Mouse (Mus musculus): ENCODE results near the gene Helz. TPM values are rescaled to one million over a fixed set of nuclear protein-coding genes. Genes with fewer than 3 reads are reported as not detected.
"Not testable (repeated sequence)": the region's sequence is repeated elsewhere in the genome, so short reads cannot be mapped to it uniquely, and the experiment has no call there.

Gene Helz
- polyA plus RNA-seq, 1 experiment from 2014 or later = 15.7 TPM

GRCm38 (mm10) chr11:107568466-107568995 is 20.8 kb downstream of the Helz start:
- WGBS = 97% methylated on average over 6 of the region's 6 CpGs

GRCm38 (mm10) chr11:107570891-107571290 is 23.2 kb downstream of the Helz start:
- H3K4me3 ChIP-seq; H3K4me2 ChIP-seq; H3K27me3 ChIP-seq; H3K9ac ChIP-seq; H3K27ac ChIP-seq (replicated peaks); ATAC-seq (ENCODE audit: low read depth); H3K9me3 ChIP-seq: not testable (repeated sequence)
- Histone ChIP-seq H3K36me3 (peaks cover 28% of the 10 kb centered on the region), H3K4me1 (replicated peaks) (peaks cover 14% of the 10 kb centered on the region)
- 77% methylated on average over 8 of the region's 8 CpGs for WGBS

More at GRCm38 (mm10) chr11:107568466-107568995, 20.8 kb downstream of the Helz start:
- H3K4me1 ChIP-seq (replicated peaks) = peaks cover 12% of the 10 kb centered on the region
- no peak for ATAC-seq (ENCODE audit: low read depth)
- no peak overlapping the region for H3K4me3 ChIP-seq
- no peak overlapping the region for H3K27ac ChIP-seq (replicated peaks)
- H3K9ac ChIP-seq = no peak overlapping the region
- no peaks in the 10 kb centered on the region for H3K27me3 ChIP-seq
- H3K36me3 ChIP-seq = peaks cover 13% of the 10 kb centered on the region
- no peaks in the 10 kb centered on the region for H3K9me3 ChIP-seq
- no peak overlapping the region for H3K4me2 ChIP-seq

GRCm38 (mm10) chr11:107571318-107571717 is 23.6 kb downstream of the Helz start:
- 98% methylated on average over 2 of the region's 2 CpGs for WGBS
- peaks cover 14% of the 10 kb centered on the region for H3K4me1 ChIP-seq (replicated peaks)
- no peak overlapping the region for H3K4me2 ChIP-seq
- H3K27me3 ChIP-seq = no peaks in the 10 kb centered on the region
- no peaks in the 10 kb centered on the region for H3K9me3 ChIP-seq
- no peak overlapping the region for H3K27ac ChIP-seq (replicated peaks)
- no peak overlapping the region for H3K9ac ChIP-seq
- H3K4me3 ChIP-seq = no peak overlapping the region
- peaks cover 29% of the 10 kb centered on the region for H3K36me3 ChIP-seq
- no peak for ATAC-seq (ENCODE audit: low read depth)

- Histone ChIP-seq H3K4me2 (no peak overlapping the region), H3K4me3 (no peak overlapping the region), H3K36me3 (peaks cover 34% of the 10 kb centered on the region), H3K9ac (no peak overlapping the region), H3K27ac (replicated peaks) (no peak overlapping the region), H3K4me1 (replicated peaks) (peaks cover 14% of the 10 kb centered on the region), H3K27me3 (no peaks in the 10 kb centered on the region), H3K9me3 (no peaks in the 10 kb centered on the region)
- no peak for ATAC-seq (ENCODE audit: low read depth)
- WGBS = 83% methylated on average over 3 of the region's 3 CpGs
Measured at GRCm38 (mm10) chr11:107572551-107572950, 24.8 kb downstream of the Helz start.

- Histone ChIP-seq H3K4me2 (no peak overlapping the region), H3K27ac (replicated peaks) (no peak overlapping the region), H3K9me3 (no peaks in the 10 kb centered on the region), H3K36me3 (peaks cover 36% of the 10 kb centered on the region), H3K9ac (no peak overlapping the region), H3K4me1 (replicated peaks) (peaks cover 14% of the 10 kb centered on the region), H3K4me3 (no peak overlapping the region), H3K27me3 (no peaks in the 10 kb centered on the region)
- ATAC-seq (ENCODE audit: low read depth) = no peak
- WGBS = 45% methylated on average over 11 of the region's 11 CpGs
Measured at GRCm38 (mm10) chr11:107573061-107573692, 25.4 kb downstream of the Helz start.

- Histone ChIP-seq H3K36me3 (peaks cover 41% of the 10 kb centered on the region), H3K4me1 (replicated peaks) (peaks cover 14% of the 10 kb centered on the region), H3K27ac (replicated peaks) (no peak overlapping the region), H3K4me2 (no peak overlapping the region), H3K4me3 (no peak overlapping the region), H3K27me3 (no peaks in the 10 kb centered on the region), H3K9ac (no peak overlapping the region), H3K9me3 (no peaks in the 10 kb centered on the region)
- no peak for ATAC-seq (ENCODE audit: low read depth)
- WGBS = 66% methylated on average over 6 of the region's 6 CpGs
Measured at GRCm38 (mm10) chr11:107573847-107574246, 26.1 kb downstream of the Helz start.

GRCm38 (mm10) chr11:107574811-107575705 is 27.3 kb downstream of the Helz start:
- no peak overlapping the region for H3K9ac ChIP-seq
- H3K27me3 ChIP-seq = no peaks in the 10 kb centered on the region
- H3K36me3 ChIP-seq = peaks cover 52% of the 10 kb centered on the region
- ATAC-seq (ENCODE audit: low read depth) = no peak
- H3K27ac ChIP-seq (replicated peaks) = no peak overlapping the region
- no peak overlapping the region for H3K4me3 ChIP-seq
- H3K9me3 ChIP-seq = no peaks in the 10 kb centered on the region
- 95% methylated on average over 20 of the region's 20 CpGs for WGBS
- H3K4me2 ChIP-seq = no peak overlapping the region
- H3K4me1 ChIP-seq (replicated peaks) = peaks cover 14% of the 10 kb centered on the region

- Histone ChIP-seq H3K36me3 (peaks cover 63% of the 10 kb centered on the region), H3K4me1 (replicated peaks) (peaks cover 14% of the 10 kb centered on the region), H3K27ac (replicated peaks) (no peak overlapping the region), H3K27me3 (no peaks in the 10 kb centered on the region), H3K4me3 (no peak overlapping the region), H3K9ac (no peak overlapping the region), H3K4me2 (no peak overlapping the region), H3K9me3 (no peaks in the 10 kb centered on the region)
- ATAC-seq (ENCODE audit: low read depth) = no peak
- 89% methylated on average over 7 of the region's 7 CpGs for WGBS
Measured at GRCm38 (mm10) chr11:107576186-107576585, 28.5 kb downstream of the Helz start.

GRCm38 (mm10) chr11:107577400-107577799 is 29.7 kb downstream of the Helz start:
- no peak overlapping the region for H3K9ac ChIP-seq
- H3K4me3 ChIP-seq = no peak overlapping the region
- H3K4me2 ChIP-seq = no peak overlapping the region
- 88% methylated on average over 8 of the region's 8 CpGs for WGBS
- H3K27me3 ChIP-seq = no peaks in the 10 kb centered on the region
- peaks cover 14% of the 10 kb centered on the region for H3K4me1 ChIP-seq (replicated peaks)
- ATAC-seq (ENCODE audit: low read depth) = no peak
- H3K9me3 ChIP-seq = no peaks in the 10 kb centered on the region
- H3K27ac ChIP-seq (replicated peaks) = no peak overlapping the region
- peaks cover 65% of the 10 kb centered on the region for H3K36me3 ChIP-seq

- no peak overlapping the region for H3K4me2 ChIP-seq
- peaks cover 65% of the 10 kb centered on the region for H3K36me3 ChIP-seq
- no peaks in the 10 kb centered on the region for H3K9me3 ChIP-seq
- WGBS = 64% methylated on average over 7 of the region's 7 CpGs
- no peak for ATAC-seq (ENCODE audit: low read depth)
- H3K4me1 ChIP-seq (replicated peaks) = peaks cover 6% of the 10 kb centered on the region
- H3K4me3 ChIP-seq = no peak overlapping the region
- no peak overlapping the region for H3K27ac ChIP-seq (replicated peaks)
- no peaks in the 10 kb centered on the region for H3K27me3 ChIP-seq
- no peak overlapping the region for H3K9ac ChIP-seq
Measured at GRCm38 (mm10) chr11:107578226-107578625, 30.5 kb downstream of the Helz start.

GRCm38 (mm10) chr11:107580786-107581185 is 33.1 kb downstream of the Helz start:
- 90% methylated on average over 4 of the region's 4 CpGs for WGBS
- Histone ChIP-seq H3K9me3 (no peaks in the 10 kb centered on the region), H3K27me3 (no peaks in the 10 kb centered on the region), H3K4me1 (replicated peaks) (peaks cover 10% of the 10 kb centered on the region; the same call in 1 of the 2 replicates), H3K9ac (no peak overlapping the region), H3K36me3 (peaks cover 51% of the 10 kb centered on the region), H3K4me2 (no peak overlapping the region), H3K27ac (replicated peaks) (no peak overlapping the region), H3K4me3 (no peak overlapping the region)
- no peak for ATAC-seq (ENCODE audit: low read depth)

Data from neural tube, embryonic 13.5 days (tissue).